Mouse (Mus musculus) thymus, adult 2 months (tissue): ENCODE results near the gene Kcnj4.

Source experiments
- CTCF ChIP-seq: fragments of 200-500 bp; IDR thresholded peaks from 2 replicates; pipeline ENCODE4 v1.5.1; 2012; ENCODE audit warnings: mild to moderate bottlenecking, control low read depth, low read length, moderate library complexity, borderline replicate concordance; ENCODE audit not compliant: control insufficient read depth, poor library complexity, insufficient read depth; ENCODE audit errors: extremely low read depth
- POLR2A ChIP-seq: fragments of 200-500 bp; IDR thresholded peaks from 2 replicates; pipeline ENCODE4 v1.6.1; 2012; ENCODE audit warnings: mild to moderate bottlenecking, low read length, control low read depth, moderate library complexity; ENCODE audit not compliant: control insufficient read depth, poor library complexity, insufficient read depth; ENCODE audit errors: extremely low read depth

DNA sequence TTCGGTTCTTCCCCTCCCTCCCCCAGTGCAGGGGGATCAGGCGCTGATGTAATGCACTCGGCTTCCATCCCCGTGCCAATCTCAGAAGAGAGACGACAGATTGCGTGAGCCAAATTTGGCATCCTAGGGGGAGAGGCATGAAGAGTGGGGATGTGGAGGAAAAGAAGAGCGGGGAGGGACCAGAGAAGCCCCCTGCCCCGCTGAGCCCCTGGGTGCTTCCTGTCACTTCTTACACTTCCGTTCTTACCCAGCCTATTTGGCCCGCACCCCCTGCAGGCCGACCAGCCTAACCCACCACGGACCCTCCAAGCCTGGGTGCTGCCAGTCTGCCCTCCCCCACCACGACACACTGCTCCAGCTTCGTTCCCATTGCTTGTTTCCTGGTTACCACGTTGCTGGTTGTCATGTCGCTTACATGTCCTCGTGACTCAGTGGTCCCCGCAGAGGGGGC, 2.1 kb downstream of the Kcnj4 start:
- no peak for TF ChIP-seq POLR2A
- TF ChIP-seq CTCF = no peak
